Mouse (Mus musculus) CH12.LX (cell line): ENCODE data around the gene Asap3. TPM values are rescaled to one million over a fixed set of nuclear protein-coding genes. Genes with fewer than 3 reads are reported as not detected.

Experiments used
- DNase-seq: peaks from one replicate; pipeline ENCODE4 v3.0.0-alpha.2; 2013; ENCODE audit errors: extremely low read depth
- H3K27ac ChIP-seq: 2 replicates; pipeline ENCODE4 v1.5.1; 2012; ENCODE audit warnings: low read depth, mild to moderate bottlenecking, control low read depth, moderate library complexity; ENCODE audit not compliant: insufficient read depth
- H3K27me3 ChIP-seq: replicated peaks from 2 replicates; pipeline ENCODE3; 2012; ENCODE audit warnings: inconsistent platforms
- H3K36me3 ChIP-seq, 2 experiments: replicated peaks in 1 of 2; 2 replicates each; pipeline versions ENCODE3 to v1.6.1; 2012; ENCODE audit warnings: inconsistent platforms in 1 of 2, low read length in 1 of 2, mild to moderate bottlenecking in 1 of 2, mixed read lengths in 1 of 2, moderate library complexity in 1 of 2; ENCODE audit not compliant: control insufficient read depth in 1 of 2, insufficient read depth in 1 of 2
- H3K4me1 ChIP-seq, 2 experiments: 2 replicates each; pipeline ENCODE4 v1.6.1; 2012; ENCODE audit warnings: inconsistent platforms in 1 of 2, moderate library complexity in 1 of 2; ENCODE audit not compliant: insufficient read depth in 2 of 2, control insufficient read depth in 1 of 2
- H3K4me2 ChIP-seq: 2 replicates; pipeline ENCODE4 v1.6.1; 2012; ENCODE audit warnings: low read depth, mild to moderate bottlenecking, control low read depth; ENCODE audit not compliant: poor library complexity, insufficient read depth, severe bottlenecking
- H3K4me3 ChIP-seq, 3 experiments: fragments of 150-350 bp in 1 of 3; sonication (generic) in 1 of 3; replicated peaks in 1 of 3; 2 replicates each; pipeline versions ENCODE3 to v1.5.1; 2011 to 2012; ENCODE audit warnings: low read depth in 2 of 3, low read length in 2 of 3, mild to moderate bottlenecking in 2 of 3, moderate library complexity in 2 of 3, control low read depth in 1 of 3, improper control_type of control experiment in 1 of 3, inconsistent platforms in 1 of 3, mixed read lengths in 1 of 3; ENCODE audit not compliant: poor library complexity in 1 of 3
- H3K79me2 ChIP-seq: replicated peaks from 2 replicates; pipeline ENCODE4 v1.6.1; 2012; ENCODE audit warnings: mild to moderate bottlenecking, moderate library complexity; ENCODE audit not compliant: control insufficient read depth, poor library complexity, insufficient read depth, severe bottlenecking; ENCODE audit errors: extremely low read depth
- H3K9ac ChIP-seq: 2 replicates; pipeline ENCODE4 v1.6.1; 2012; ENCODE audit warnings: low read depth, mild to moderate bottlenecking, control low read depth, moderate library complexity; ENCODE audit not compliant: insufficient read depth
- H3K9me3 ChIP-seq: replicated peaks from 2 replicates; pipeline ENCODE3; 2012; ENCODE audit warnings: low read length, inconsistent platforms, mixed read lengths
- BHLHE40 ChIP-seq: IDR thresholded peaks from 2 replicates; pipeline ENCODE4 v1.6.1; 2011; ENCODE audit warnings: mild to moderate bottlenecking, low read depth, low read length, improper control_type of control experiment
- CTCF ChIP-seq, 2 experiments: IDR thresholded peaks in 1 of 2; conservative IDR thresholded peaks in 1 of 2; 2 replicates each; pipeline ENCODE4 v1.5.1; 2011 to 2012; ENCODE audit warnings: low read depth in 2 of 2, low read length in 2 of 2, improper control_type of control experiment in 1 of 2, inconsistent platforms in 1 of 2, mild to moderate bottlenecking in 1 of 2, moderate library complexity in 1 of 2
- E2F4 ChIP-seq: IDR thresholded peaks from 2 replicates; pipeline ENCODE4 v1.6.1; 2011; ENCODE audit warnings: low read depth, low read length, improper control_type of control experiment; ENCODE audit not compliant: insufficient replicate concordance
- EP300 ChIP-seq: IDR thresholded peaks from 2 replicates; pipeline ENCODE4 v1.6.1; 2011; ENCODE audit warnings: low read length, improper control_type of control experiment
- ETS1 ChIP-seq: conservative IDR thresholded peaks from 2 replicates; pipeline ENCODE4 v1.6.1; 2012; ENCODE audit warnings: low read depth, mild to moderate bottlenecking, inconsistent platforms, low read length, improper control_type of control experiment, moderate library complexity
- GABPA ChIP-seq: IDR thresholded peaks from 2 replicates; pipeline ENCODE4 v1.6.1; 2012; ENCODE audit warnings: low read depth, low read length, improper control_type of control experiment, inconsistent platforms; ENCODE audit not compliant: insufficient replicate concordance
- IRF4 ChIP-seq: IDR thresholded peaks from 2 replicates; pipeline ENCODE4 v1.6.1; 2014; ENCODE audit warnings: low read depth, mild to moderate bottlenecking, inconsistent platforms, low read length, improper control_type of control experiment
- MAFK ChIP-seq: IDR thresholded peaks from 2 replicates; pipeline ENCODE4 v1.6.1; 2011; ENCODE audit warnings: low read length, improper control_type of control experiment; ENCODE audit not compliant: insufficient replicate concordance
- NRF1 ChIP-seq: IDR thresholded peaks from 2 replicates; pipeline ENCODE4 v1.6.1; 2014; ENCODE audit warnings: low read depth, mild to moderate bottlenecking, inconsistent platforms, low read length, improper control_type of control experiment, moderate library complexity
- PAX5 ChIP-seq: IDR thresholded peaks from 2 replicates; pipeline ENCODE4 v1.6.1; 2012; ENCODE audit warnings: low read length, inconsistent platforms, mixed read lengths
- POLR2A ChIP-seq: IDR thresholded peaks from 2 replicates; pipeline ENCODE4 v1.6.1; 2011; ENCODE audit warnings: low read depth, mild to moderate bottlenecking, improper control_type of control experiment, low read length
- POLR2AphosphoS2 ChIP-seq: IDR thresholded peaks from 2 replicates; pipeline ENCODE4 v1.6.1; 2011; ENCODE audit warnings: low read depth, low read length, improper control_type of control experiment
- RAD21 ChIP-seq: IDR thresholded peaks from 2 replicates; pipeline ENCODE4 v1.6.1; 2011; ENCODE audit warnings: low read depth, mild to moderate bottlenecking, low read length, improper control_type of control experiment, moderate library complexity
- SMC3 ChIP-seq: IDR thresholded peaks from 2 replicates; pipeline ENCODE4 v1.6.1; 2011; ENCODE audit warnings: low read depth, low read length, improper control_type of control experiment
- TCF12 ChIP-seq: IDR thresholded peaks from 2 replicates; pipeline ENCODE4 v1.6.1; 2014; ENCODE audit warnings: low read depth, mild to moderate bottlenecking, inconsistent platforms, low read length, improper control_type of control experiment
- UBTF ChIP-seq: IDR thresholded peaks from 2 replicates; pipeline ENCODE4 v1.6.1; 2012; ENCODE audit warnings: low read depth, mild to moderate bottlenecking, inconsistent platforms, low read length, improper control_type of control experiment, moderate library complexity
- USF1 ChIP-seq: IDR thresholded peaks from 2 replicates; pipeline ENCODE4 v1.6.1; 2014; ENCODE audit warnings: low read depth, mild to moderate bottlenecking, inconsistent platforms, low read length, improper control_type of control experiment
- ZKSCAN1 ChIP-seq: IDR thresholded peaks from 2 replicates; pipeline ENCODE4 v1.6.1; 2012; ENCODE audit warnings: low read depth, inconsistent platforms, low read length, improper control_type of control experiment, borderline replicate concordance
- ZMIZ1 ChIP-seq: IDR thresholded peaks from 2 replicates; pipeline ENCODE4 v1.6.1; 2012; ENCODE audit warnings: low read depth, mild to moderate bottlenecking, inconsistent platforms, low read length, improper control_type of control experiment
- ZNF384 ChIP-seq: IDR thresholded peaks from 2 replicates; pipeline ENCODE4 v1.6.1; 2012; ENCODE audit warnings: low read depth, low read length, improper control_type of control experiment, inconsistent platforms
- dilution Hi-C: fragments of 300-500 bp; cut with MboI; formaldehyde crosslinking; loops from 2 replicates; pipeline ENCODE4 v1.14.3; 2020; ENCODE audit warnings: low sequenced_read_pairs; ENCODE audit not compliant: extremely low pct_unique_long_range_greater_than_20kb, extremely low pct_ligation_motif_present
- in situ Hi-C: fragments of 300-500 bp; cut with MboI; formaldehyde crosslinking; loops from 3 replicates; pipeline ENCODE4 v1.14.3; 2019; ENCODE audit warnings: low sequenced_read_pairs, low pct_ligation_motif_present, low pct_unique_long_range_greater_than_20kb, mixed read lengths
- polyA plus RNA-seq: library from polyadenylated mRNA; unstranded; fragments of >175 nt; gene quantifications from 2 replicates; pipeline ENCODE4 v1.2.1, GENCODE M21; 2012; ENCODE audit warnings: low read depth; ENCODE audit not compliant: insufficient read length
- total RNA-seq, 2 experiments: library from RNA; depleted of rRNA; stranded (reverse); fragments of 300-350 nt in 1 of 2; fragments of >200 nt in 1 of 2; gene quantifications; 2 replicates each; pipeline ENCODE4 v1.2.3; 2012 to 2014

Gene Asap3
- total and polyA plus RNA-seq, 3 experiments, result 0.07 to 0.08 TPM; not detected in 1

- Histone ChIP-seq H3K27ac (no peak overlapping the region), H3K4me3 (no peak overlapping the region), H3K79me2 (no peaks in the 10 kb centered on the region), H3K27me3 (peaks cover 81% of the 10 kb centered on the region), H3K4me2 (no peak overlapping the region), H3K4me1 (peaks cover 0 to 6% of the 10 kb centered on the region in 2 experiments; a peak in 1 of 4 replicates), H3K9me3 (peaks cover 10% of the 10 kb centered on the region), H3K9ac (no peak overlapping the region), H3K36me3 (no peaks in the 10 kb centered on the region)
- TF ChIP-seq ZNF384 (no peak), PAX5 (no peak), POLR2AphosphoS2 (no peak), TCF12 (no peak), E2F4 (no peak), NRF1 (no peak), USF1 (no peak), RAD21 (no peak), EP300 (no peak), UBTF (no peak), IRF4 (no peak)
- no peak for DNase-seq
- dilution Hi-C loops, result no loop called here
- in situ Hi-C loops, result loop anchor here (5.0 to 25.0 kb wide), 2 partner anchors 33 to 372 kb away; partner anchors contain the start of genes Asap3, Kdm1a, Lactbl1 and Tex46
Observed at GRCm38 (mm10) chr4:136240123-136240522, 34.0 kb downstream of the Asap3 start.

GRCm38 (mm10) chr4:136240955-136241354 lies 34.8 kb downstream of the Asap3 start:
- dilution Hi-C loops, result no loop called here
- in situ Hi-C loops, result loop anchor here (5.0 to 25.0 kb wide), 2 partner anchors 34 to 371 kb away; partner anchors contain the start of genes Asap3, Kdm1a, Lactbl1 and Tex46
- H3K4me1 ChIP-seq, result peaks cover 0 to 11% of the 10 kb centered on the region in 2 experiments; a peak in 2 of 4 replicates
- TF ChIP-seq ZMIZ1 (no peak), E2F4 (no peak), NRF1 (no peak), BHLHE40 (no peak), SMC3 (no peak), PAX5 (no peak), MAFK (no peak), TCF12 (no peak), ETS1 (no peak), CTCF (conservative IDR thresholded peaks at IDR 0.05 in 1 of 2, IDR thresholded peaks at IDR 0.05 in 1 of 2; ENCODE audit: low read depth in 2 of 2, low read length in 2 of 2) (no peak), GABPA (no peak), POLR2A (no peak), ZKSCAN1 (no peak)
- no peak for DNase-seq
- peaks cover 86% of the 10 kb centered on the region for H3K27me3 ChIP-seq
- no peak overlapping the region for H3K4me3 ChIP-seq
- peaks cover 6% of the 10 kb centered on the region for H3K9me3 ChIP-seq
- no peak overlapping the region for H3K4me2 ChIP-seq
- H3K79me2 ChIP-seq, result no peaks in the 10 kb centered on the region
- no peak overlapping the region for H3K9ac ChIP-seq
- no peak overlapping the region for H3K27ac ChIP-seq
- no peaks in the 10 kb centered on the region for H3K36me3 ChIP-seq
